Mouse (Mus musculus) neural tube, embryonic 11.5 days (tissue): Measurements from ENCODE around the gene Xylt1. TPM values are rescaled to one million over a fixed set of nuclear protein-coding genes. Genes with fewer than 3 reads are reported as not detected.

Experiments
- ATAC-seq: fragments of 200-750 bp; cut with Nextera tagmentation; 2 replicates; pipeline ENCODE4 v1.8.0; 2017; ENCODE audit warnings: moderate number of reproducible peaks, mild to moderate bottlenecking, moderate TSS enrichment, moderate library complexity; ENCODE audit not compliant: insufficient read depth, low FRiP score, low TSS enrichment
- DNase-seq: peaks from one replicate; pipeline ENCODE4 v3.0.0-alpha.2; 2015; ENCODE audit warnings: low spot score
- H3K27ac ChIP-seq: fragments of 300-500 bp; sonication (generic); 2 replicates; pipeline ENCODE4 v1.5.1; 2014; ENCODE audit warnings: low read depth, mild to moderate bottlenecking, low read length
- H3K27me3 ChIP-seq: fragments of 300-500 bp; sonication (generic); 2 replicates; pipeline ENCODE4 v1.6.1; 2014; ENCODE audit warnings: mild to moderate bottlenecking, low read length, mixed read lengths; ENCODE audit not compliant: control insufficient read depth, insufficient read depth
- H3K36me3 ChIP-seq: fragments of 300-500 bp; sonication (generic); 2 replicates; pipeline ENCODE4 v1.6.1; 2014; ENCODE audit warnings: mild to moderate bottlenecking, low read length, moderate library complexity, mixed read lengths; ENCODE audit not compliant: control insufficient read depth, insufficient read depth
- H3K4me1 ChIP-seq: fragments of 300-500 bp; sonication (generic); 2 replicates; pipeline ENCODE4 v1.6.1; 2014; ENCODE audit warnings: low read length, mixed read lengths; ENCODE audit not compliant: control insufficient read depth, insufficient read depth
- H3K4me2 ChIP-seq: fragments of 300-500 bp; sonication (generic); 2 replicates; pipeline ENCODE4 v1.6.1; 2014; ENCODE audit warnings: low read depth, mild to moderate bottlenecking, moderate library complexity
- H3K4me3 ChIP-seq: fragments of 300-500 bp; sonication (generic); 2 replicates; pipeline ENCODE4 v1.5.1; 2014; ENCODE audit warnings: low read depth, low read length
- H3K9ac ChIP-seq: fragments of 300-500 bp; sonication (generic); 2 replicates; pipeline ENCODE4 v1.6.1; 2014; ENCODE audit warnings: mild to moderate bottlenecking, low read length
- H3K9me3 ChIP-seq: fragments of 300-500 bp; sonication (generic); 2 replicates; pipeline ENCODE4 v1.6.1; 2016; ENCODE audit warnings: low read length; ENCODE audit not compliant: control insufficient read depth
- WGBS: fragments of 180-500 bp; shearing (Covaris S2); extraction: QIAGEN DNeasy Blood & Tissue Kit; methylation state at CpG from one replicate; pipeline ENCODE4 v1.1.7; 2014; 5-methylcytosine and 5-hydroxymethylcytosine counted together
- polyA plus RNA-seq: library from polyadenylated mRNA; unstranded; fragments of >200 nt; fragmentation: Nextera tagmentation; extraction: Ambion mirVana; gene quantifications from 2 replicates; pipeline ENCODE4 v1.2.1, GENCODE M21; 2014

Xylt1 gene
- polyA plus RNA-seq, 1 experiment from 2014 or later, result 1.6 TPM

GRCm38 (mm10) chr7:117533164-117533563 is 152.4 kb downstream of the Xylt1 start:
- Histone ChIP-seq H3K36me3 (no peaks in the 10 kb centered on the region), H3K9me3 (no peaks in the 10 kb centered on the region), H3K4me1 (no peaks in the 10 kb centered on the region), H3K4me2 (no peak overlapping the region), H3K27ac (no peak overlapping the region), H3K4me3 (no peak overlapping the region), H3K9ac (no peak overlapping the region), H3K27me3 (no peaks in the 10 kb centered on the region)
- ATAC-seq, result no peak
- no peak for DNase-seq
- WGBS, result 41% methylated on average over 5 of the region's 5 CpGs

- H3K4me2 ChIP-seq, result no peak overlapping the region
- H3K9me3 ChIP-seq, result no peaks in the 10 kb centered on the region
- DNase-seq, result no peak
- no peak overlapping the region for H3K4me3 ChIP-seq
- no peak for ATAC-seq
- 74% methylated on average over 5 of the region's 5 CpGs for WGBS
- no peak overlapping the region for H3K27ac ChIP-seq
- H3K4me1 ChIP-seq, result peaks cover 2% of the 10 kb centered on the region
- H3K36me3 ChIP-seq, result no peaks in the 10 kb centered on the region
- no peaks in the 10 kb centered on the region for H3K27me3 ChIP-seq
- H3K9ac ChIP-seq, result no peak overlapping the region
Measured at GRCm38 (mm10) chr7:117539931-117540330, 159.2 kb downstream of the Xylt1 start.

GRCm38 (mm10) chr7:117540413-117540812 is 159.6 kb downstream of the Xylt1 start:
- H3K36me3 ChIP-seq, result no peaks in the 10 kb centered on the region
- H3K4me2 ChIP-seq, result no peak overlapping the region
- H3K4me3 ChIP-seq, result no peak overlapping the region
- H3K27me3 ChIP-seq, result no peaks in the 10 kb centered on the region
- H3K27ac ChIP-seq, result no peak overlapping the region
- ATAC-seq (no peak), DNase-seq (no peak)
- H3K9me3 ChIP-seq, result no peaks in the 10 kb centered on the region
- 43% methylated on average over 5 of the region's 5 CpGs for WGBS
- H3K4me1 ChIP-seq, result peaks cover 2% of the 10 kb centered on the region
- no peak overlapping the region for H3K9ac ChIP-seq

GRCm38 (mm10) chr7:117541056-117541455 is 160.3 kb downstream of the Xylt1 start:
- DNase-seq, result peak; percentile 33
- H3K36me3 ChIP-seq, result no peaks in the 10 kb centered on the region
- 23% methylated on average over 1 of the region's 1 CpGs for WGBS
- peaks cover 2% of the 10 kb centered on the region for H3K4me1 ChIP-seq
- no peaks in the 10 kb centered on the region for H3K27me3 ChIP-seq
- H3K4me2 ChIP-seq, result no peak overlapping the region
- no peak for ATAC-seq
- H3K9me3 ChIP-seq, result no peaks in the 10 kb centered on the region
- no peak overlapping the region for H3K27ac ChIP-seq
- H3K4me3 ChIP-seq, result no peak overlapping the region
- H3K9ac ChIP-seq, result no peak overlapping the region

- no peak for ATAC-seq
- WGBS, result 77% methylated on average over 3 of the region's 3 CpGs
Measured at GRCm38 (mm10) chr7:117541681-117542080, 160.9 kb downstream of the Xylt1 start.

GRCm38 (mm10) chr7:117543041-117543440 is 162.3 kb downstream of the Xylt1 start:
- Histone ChIP-seq H3K4me2 (no peak overlapping the region), H3K27me3 (no peaks in the 10 kb centered on the region), H3K9ac (no peak overlapping the region), H3K27ac (no peak overlapping the region), H3K36me3 (no peaks in the 10 kb centered on the region), H3K9me3 (no peaks in the 10 kb centered on the region), H3K4me3 (no peak overlapping the region), H3K4me1 (peaks cover 2% of the 10 kb centered on the region)
- 72% methylated on average over 8 of the region's 8 CpGs for WGBS
- no peak for ATAC-seq
- DNase-seq, result no peak

More at GRCm38 (mm10) chr7:117541681-117542080, 160.9 kb downstream of the Xylt1 start:
- no peak overlapping the region for H3K9ac ChIP-seq
- H3K4me3 ChIP-seq, result no peak overlapping the region
- H3K4me1 ChIP-seq, result peaks cover 2% of the 10 kb centered on the region
- H3K9me3 ChIP-seq, result no peaks in the 10 kb centered on the region
- no peaks in the 10 kb centered on the region for H3K36me3 ChIP-seq
- DNase-seq, result no peak
- no peak overlapping the region for H3K27ac ChIP-seq
- no peaks in the 10 kb centered on the region for H3K27me3 ChIP-seq
- H3K4me2 ChIP-seq, result no peak overlapping the region

GRCm38 (mm10) chr7:117544126-117544525 is 163.3 kb downstream of the Xylt1 start:
- H3K27ac ChIP-seq, result no peak overlapping the region
- 38% methylated on average over 2 of the region's 2 CpGs for WGBS
- ATAC-seq (no peak), DNase-seq (no peak)
- no peak overlapping the region for H3K4me3 ChIP-seq
- H3K36me3 ChIP-seq, result no peaks in the 10 kb centered on the region
- H3K9ac ChIP-seq, result no peak overlapping the region
- peaks cover 2% of the 10 kb centered on the region for H3K4me1 ChIP-seq
- H3K27me3 ChIP-seq, result no peaks in the 10 kb centered on the region
- no peaks in the 10 kb centered on the region for H3K9me3 ChIP-seq
- H3K4me2 ChIP-seq, result no peak overlapping the region

GRCm38 (mm10) chr7:117548301-117548700 is 167.5 kb downstream of the Xylt1 start:
- Histone ChIP-seq H3K9ac (no peak overlapping the region), H3K4me2 (no peak overlapping the region), H3K4me3 (no peak overlapping the region), H3K27ac (no peak overlapping the region), H3K36me3 (no peaks in the 10 kb centered on the region; the same call in 1 of the 2 replicates), H3K4me1 (peaks cover 4% of the 10 kb centered on the region; the same call in 1 of the 2 replicates), H3K27me3 (no peaks in the 10 kb centered on the region), H3K9me3 (no peaks in the 10 kb centered on the region)
- 84% methylated on average over 8 of the region's 8 CpGs for WGBS
- no peak for ATAC-seq
- no peak for DNase-seq

GRCm38 (mm10) chr7:117550916-117551549 is 170.3 kb downstream of the Xylt1 start:
- Histone ChIP-seq H3K9me3 (no peaks in the 10 kb centered on the region), H3K9ac (no peak overlapping the region), H3K36me3 (no peaks in the 10 kb centered on the region; the same call in 1 of the 2 replicates), H3K27me3 (no peaks in the 10 kb centered on the region), H3K27ac (no peak overlapping the region), H3K4me3 (no peak overlapping the region), H3K4me2 (no peak overlapping the region), H3K4me1 (peaks cover 4% of the 10 kb centered on the region; the same call in 1 of the 2 replicates)
- ATAC-seq (no peak), DNase-seq (no peak)
- 40% methylated on average over 16 of the region's 16 CpGs for WGBS
